Mouse (Mus musculus): Measurements from ENCODE around the gene Ccm2.

Ccm2 gene

DNA sequence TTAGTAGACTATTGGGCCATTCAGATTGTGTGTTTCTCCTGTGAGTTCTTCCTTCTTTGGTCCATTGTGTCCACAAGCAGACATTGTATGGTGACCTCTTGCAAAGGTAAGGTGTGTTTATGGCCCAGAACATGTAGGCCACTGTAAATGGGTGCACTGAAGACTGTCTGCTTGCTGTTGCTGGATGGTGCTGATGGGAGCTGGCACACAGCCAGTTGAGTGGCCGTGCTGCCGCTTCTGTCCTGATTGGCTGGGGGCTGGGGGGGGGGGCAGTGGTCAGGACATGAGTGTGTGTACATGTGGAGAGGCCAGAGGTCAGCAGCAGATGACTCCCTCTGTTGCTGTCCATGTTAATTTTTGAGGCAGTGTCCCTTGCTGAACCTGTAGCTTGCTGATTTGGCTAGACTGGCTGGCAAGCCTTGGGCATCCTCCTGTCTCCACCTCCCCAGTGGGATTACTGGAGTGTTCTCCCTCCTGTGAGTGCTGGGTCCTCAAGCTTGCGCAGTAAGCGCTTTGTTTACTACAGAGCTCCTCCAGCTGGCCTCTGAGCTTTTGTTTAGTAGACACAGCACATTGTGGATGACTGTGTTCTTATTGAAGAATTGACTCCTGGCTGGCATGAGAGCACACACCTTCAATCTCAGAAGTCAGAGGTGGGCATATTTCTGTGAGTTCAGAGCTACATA lies 33.5 kb downstream of the Ccm2 start:
- no peak for DNase-seq (ENCODE audit: low read depth, low spot score)

- no peak for DNase-seq (ENCODE audit: low read depth, low spot score)
Measured at GRCm38 (mm10) chr11:6581560-6581959, 34.9 kb downstream of the Ccm2 start.

GRCm38 (mm10) chr11:6585748-6586147 lies 39.1 kb downstream of the Ccm2 start:
- no peak for DNase-seq (ENCODE audit: low read depth, low spot score)

DNA sequence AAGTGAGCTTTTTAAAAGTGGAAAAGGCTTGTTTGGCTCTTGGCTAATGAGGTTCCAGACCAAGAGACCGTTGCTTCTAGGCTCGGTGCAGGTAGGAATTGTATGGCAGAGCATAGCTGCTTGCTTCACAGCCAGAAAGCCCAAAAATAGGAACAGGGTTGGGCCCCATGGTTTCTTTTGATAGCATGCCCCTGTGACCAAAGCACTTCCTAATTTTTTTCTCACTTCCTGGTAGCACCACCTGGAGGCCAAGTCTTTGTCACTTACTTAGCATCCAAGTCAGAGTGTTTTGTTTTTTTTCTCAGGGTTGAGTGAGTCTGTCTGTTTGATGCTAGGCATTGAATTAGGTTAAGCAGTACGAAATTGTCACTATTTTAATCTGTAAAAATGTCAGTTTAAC lies 40.0 kb downstream of the Ccm2 start:
- DNase-seq (ENCODE audit: low read depth, low spot score), result no peak

- DNase-seq (ENCODE audit: low read depth, low spot score), result no peak
Measured at GRCm38 (mm10) chr11:6587249-6587940, 40.7 kb downstream of the Ccm2 start.

GRCm38 (mm10) chr11:6588295-6588694 lies 41.6 kb downstream of the Ccm2 start:
- DNase-seq (ENCODE audit: low read depth, low spot score), result no peak

- DNase-seq (ENCODE audit: low read depth, low spot score), result no peak
Measured at GRCm38 (mm10) chr11:6589838-6590237, 43.2 kb downstream of the Ccm2 start.

GRCm38 (mm10) chr11:6590933-6591675 lies 44.4 kb downstream of the Ccm2 start:
- no peak for DNase-seq (ENCODE audit: low read depth, low spot score)

- no peak for DNase-seq (ENCODE audit: low read depth, low spot score)
Measured at GRCm38 (mm10) chr11:6593406-6593805, 46.7 kb downstream of the Ccm2 start.

DNA sequence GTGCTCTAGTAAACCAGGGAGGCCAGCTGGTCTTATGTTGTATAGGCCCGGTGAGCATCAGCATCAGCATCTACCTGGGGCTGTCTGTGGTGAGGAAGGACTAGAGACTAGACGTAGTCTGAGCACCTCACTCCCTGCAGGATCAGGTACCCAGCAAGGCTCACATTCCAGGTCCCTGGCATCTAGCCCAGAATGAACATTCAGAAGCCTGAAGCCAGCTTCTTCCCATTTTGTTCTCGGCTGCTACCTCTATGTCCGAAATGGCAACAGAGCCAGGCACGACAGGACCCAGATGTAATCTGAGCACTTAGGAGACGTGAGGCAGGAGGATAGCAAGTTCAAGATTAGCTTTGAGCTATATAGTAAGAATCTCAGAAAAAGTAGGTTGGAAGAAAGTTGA lies 48.2 kb downstream of the Ccm2 start:
- DNase-seq (ENCODE audit: low read depth, low spot score), result no peak

DNA sequence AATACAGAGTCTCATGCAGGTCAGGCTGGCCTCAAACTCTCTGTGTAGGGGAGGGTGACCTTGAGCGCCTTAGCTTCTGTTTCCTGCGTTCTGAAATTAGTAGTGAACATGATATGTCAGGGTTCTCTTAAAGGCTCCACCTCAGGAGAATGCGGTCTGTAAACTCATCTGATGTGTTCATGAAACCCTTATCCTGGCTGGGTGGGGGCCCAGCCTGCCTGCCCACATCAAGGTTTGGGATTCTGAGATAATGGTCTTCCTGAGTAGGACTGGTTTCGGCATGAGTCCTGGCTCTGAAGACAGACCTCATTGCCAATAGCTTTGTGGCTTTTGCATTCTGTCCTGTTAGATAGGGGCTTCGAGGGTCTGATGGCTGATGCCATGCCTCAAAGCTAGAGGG lies 48.7 kb downstream of the Ccm2 start:
- no peak for DNase-seq (ENCODE audit: low read depth, low spot score)

DNA sequence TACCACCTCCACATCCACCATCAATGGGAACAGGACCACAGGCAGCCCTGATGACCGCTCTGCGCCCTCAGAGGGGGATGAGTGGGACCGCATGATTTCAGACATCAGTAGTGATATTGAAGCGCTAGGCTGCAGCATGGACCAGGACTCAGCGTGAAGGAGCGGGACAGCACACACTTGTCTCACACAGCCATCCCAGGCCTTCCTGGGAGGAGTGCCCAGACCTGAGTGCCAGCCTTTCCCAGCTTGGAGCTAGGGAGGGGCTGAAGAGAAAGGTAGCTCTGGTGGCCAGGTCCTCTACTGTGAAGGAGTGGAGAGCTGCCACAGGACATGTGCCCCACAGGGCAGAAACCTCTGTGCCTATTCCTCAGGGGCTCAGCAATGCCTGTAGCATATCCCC lies 49.5 kb downstream of the Ccm2 start:
- DNase-seq (ENCODE audit: low read depth, low spot score), result no peak

GRCm38 (mm10) chr11:6596616-6597015 lies 49.9 kb downstream of the Ccm2 start:
- no peak for DNase-seq (ENCODE audit: low read depth, low spot score)

DNA sequence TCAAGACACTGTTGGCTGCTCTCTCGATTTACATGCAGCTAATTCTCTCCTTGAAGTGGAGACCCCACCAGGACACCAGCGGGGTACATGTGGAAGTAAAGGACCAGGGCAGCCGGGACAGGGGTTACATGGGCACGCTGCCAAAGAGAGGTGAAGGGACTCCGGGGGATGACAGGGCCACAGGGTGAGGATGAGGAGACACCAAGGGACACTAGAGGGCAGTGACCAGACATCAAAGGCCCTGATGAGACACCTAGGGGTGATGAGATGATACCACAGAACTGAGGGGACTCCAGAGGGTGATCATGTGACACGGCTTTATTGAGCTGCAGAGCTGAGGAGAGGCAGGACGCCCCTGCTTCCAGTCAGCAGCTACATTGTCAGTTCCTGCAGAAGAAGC lies 50.8 kb downstream of the Ccm2 start:
- no peak for DNase-seq (ENCODE audit: low read depth, low spot score)

DNA sequence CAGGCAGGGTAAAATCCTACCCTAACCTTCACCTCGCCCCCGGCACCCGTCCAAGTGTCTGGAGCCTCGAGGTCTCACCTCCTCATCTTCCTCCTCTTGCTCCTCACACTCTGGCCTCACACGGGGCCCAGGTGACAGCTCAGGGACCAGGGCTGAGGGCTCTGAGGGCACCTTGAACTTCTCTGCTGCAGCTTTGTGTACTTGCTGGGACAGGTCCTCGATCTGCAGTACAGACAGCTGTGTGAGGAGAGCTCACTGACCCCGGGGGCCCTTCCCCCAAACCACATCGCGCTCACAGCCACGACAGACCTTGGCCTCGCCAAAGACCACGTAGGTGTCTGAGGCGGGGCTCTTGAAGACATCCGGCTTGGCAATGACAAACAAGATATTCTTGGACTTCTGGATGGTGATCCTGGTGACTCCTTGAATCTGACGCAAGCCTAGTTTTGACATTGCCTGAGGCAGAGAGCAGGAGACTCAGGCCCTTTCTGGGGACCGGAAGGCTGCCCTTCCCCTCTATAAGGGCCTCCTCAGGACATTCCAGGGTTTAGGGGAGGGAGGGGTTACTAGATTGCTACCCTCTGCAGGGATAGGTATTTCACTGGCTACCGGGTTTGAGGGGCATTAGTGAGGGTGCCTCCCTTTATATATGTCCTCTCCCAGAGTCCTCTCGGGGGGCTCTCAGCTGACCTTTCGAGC lies 51.7 kb downstream of the Ccm2 start:
- DNase-seq (ENCODE audit: low read depth, low spot score), result no peak

GRCm38 (mm10) chr11:6599011-6599681 lies 52.5 kb downstream of the Ccm2 start:
- no peak for DNase-seq (ENCODE audit: low read depth, low spot score)

DNA sequence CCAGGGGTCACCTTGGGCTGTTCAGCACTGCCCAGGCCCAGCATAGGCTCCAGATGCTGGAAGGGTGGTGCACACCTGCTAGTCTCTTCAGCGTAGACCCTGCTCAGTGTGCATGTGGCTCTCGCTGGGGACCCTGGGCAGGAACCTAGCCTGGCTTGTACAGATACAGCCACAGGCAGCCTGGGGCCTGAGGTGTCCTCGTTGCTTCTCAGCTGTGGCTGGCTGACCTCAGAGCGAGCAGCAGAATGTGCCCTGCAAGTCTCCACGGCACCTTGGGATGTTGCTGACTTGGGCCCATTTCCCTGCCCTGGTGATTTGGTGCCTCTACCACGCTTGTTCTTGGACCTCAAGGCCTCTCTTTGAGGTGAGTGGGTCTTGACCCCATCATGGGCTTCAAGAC lies 53.1 kb downstream of the Ccm2 start:
- DNase-seq (ENCODE audit: low read depth, low spot score), result no peak

GRCm38 (mm10) chr11:6600284-6600944 lies 53.7 kb downstream of the Ccm2 start:
- no peak for DNase-seq (ENCODE audit: low read depth, low spot score)

GRCm38 (mm10) chr11:6601649-6602480 lies 55.2 kb downstream of the Ccm2 start:
- no peak for DNase-seq (ENCODE audit: low read depth, low spot score)

DNA sequence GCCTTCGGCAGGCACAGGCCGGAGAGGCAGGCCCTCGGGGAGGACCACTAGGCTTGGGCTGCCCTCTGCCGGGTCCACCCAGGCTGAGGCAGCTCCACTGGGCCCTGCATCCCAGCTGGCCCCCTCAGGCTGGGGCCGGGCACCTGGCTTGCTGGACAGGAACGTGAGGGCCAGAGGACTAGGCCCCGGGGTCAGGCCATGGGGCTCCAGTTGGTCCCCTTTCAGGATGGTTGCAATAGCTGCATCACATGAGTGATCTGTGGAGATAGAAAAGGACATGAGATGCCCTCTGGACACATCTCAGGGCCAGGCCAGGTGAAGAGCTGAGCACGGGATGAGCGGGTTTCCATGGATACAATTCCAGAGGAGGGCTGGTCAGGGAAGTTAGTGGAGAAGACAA lies 56.0 kb downstream of the Ccm2 start:
- no peak for DNase-seq (ENCODE audit: low read depth, low spot score)
